Mouse (Mus musculus) layer of hippocampus, adult 2 months (tissue): ENCODE results near the gene Orc2. TPM values are rescaled to one million over a fixed set of nuclear protein-coding genes. Genes with fewer than 3 reads are reported as not detected.

Experiments used
- DNase-seq, 2 experiments: peaks; one replicate each; pipeline ENCODE4 v3.0.0; 2022; ENCODE audit warnings: low spot score in 2 of 2
- H3K27ac ChIP-seq: fragments of 200-600 bp; 2 replicates; pipeline ENCODE4 v1.8.1; 2022
- H3K4me3 ChIP-seq: fragments of 200-600 bp; 2 replicates; pipeline ENCODE4 v1.8.1; 2022; ENCODE audit warnings: mild to moderate bottlenecking
- CTCF ChIP-seq: fragments of 200-600 bp; conservative IDR thresholded peaks from 2 replicates; pipeline ENCODE4 v1.8.1; 2022; ENCODE audit warnings: antibody characterized with exemption, mild to moderate bottlenecking, moderate library complexity
- long read RNA-seq, 2 experiments: library from polyadenylated mRNA; stranded (forward); transcript quantifications; one replicate each; pipeline ENCODE4 v2.0.0; 2021; ENCODE audit warnings: borderline mapping rate in 2 of 2
- total RNA-seq, 2 experiments: library from RNA; stranded (reverse); gene quantifications; 2 replicates each; pipeline ENCODE4 v1.2.3; 2021

The Orc2 gene
- total RNA-seq = 10 to 100 TPM; 24.7 to 27.9 TPM
- long read RNA-seq, experiment 1, transcript Orc2-201 (18 exons, 3,561 nt) = major isoform, 15 of 24 reads
- long read RNA-seq, experiment 1, partial matches to known transcripts = 3 of 24 reads
- long read RNA-seq, experiment 1, other reads (novel, unspliced or antisense) = 6 of 24 reads
- long read RNA-seq, experiment 2, transcript Orc2-201 (18 exons, 3,561 nt) = major isoform, 11 of 21 reads
- long read RNA-seq, experiment 2, partial matches to known transcripts = 1 of 21 reads
- long read RNA-seq, experiment 2, other reads (novel, unspliced or antisense) = 9 of 21 reads

GRCm38 (mm10) chr1:58504577-58505254, at the start of gene Orc2:
Orc2 (minus strand) TSS chr1:58505109.
- TF ChIP-seq CTCF = no peak; the same call in 1 of the 2 replicates
- Histone ChIP-seq H3K4me3 (peak within 1 kb of the TSS; percentile 88), H3K27ac (peak within 1 kb of the TSS; percentile 80)
- peak; percentile 91 to 96 for DNase-seq

- no peak for TF ChIP-seq CTCF
- no peak overlapping the region for H3K27ac ChIP-seq
- H3K4me3 ChIP-seq = no peak overlapping the region
- DNase-seq = no peak
Measured at GRCm38 (mm10) chr1:58541386-58541785, 36.5 kb upstream of the Orc2 start.

- DNase-seq = no peak
- no peak overlapping the region for H3K27ac ChIP-seq
- TF ChIP-seq CTCF = no peak
- no peak overlapping the region for H3K4me3 ChIP-seq
Measured at GRCm38 (mm10) chr1:58507249-58507648, 2.3 kb upstream of the Orc2 start.

- Histone ChIP-seq H3K4me3 (peak overlapping the region; percentile 88), H3K27ac (peak overlapping the region; percentile 80)
- TF ChIP-seq CTCF = no peak
- DNase-seq = no peak
Measured at GRCm38 (mm10) chr1:58503793-58504370, 1.0 kb downstream of the Orc2 start.

- Histone ChIP-seq H3K27ac (no peak overlapping the region), H3K4me3 (no peak overlapping the region)
- TF ChIP-seq CTCF = no peak
- no peak for DNase-seq
Measured at GRCm38 (mm10) chr1:58503134-58503533, 1.8 kb downstream of the Orc2 start.

- no peak for DNase-seq
- Histone ChIP-seq H3K4me3 (no peak overlapping the region), H3K27ac (no peak overlapping the region)
- peak; percentile 53 for TF ChIP-seq CTCF
Measured at GRCm38 (mm10) chr1:58498758-58499157, 6.2 kb downstream of the Orc2 start.

- H3K27ac ChIP-seq = no peak overlapping the region
- H3K4me3 ChIP-seq = no peak overlapping the region
- no peak for DNase-seq
- no peak for TF ChIP-seq CTCF
Measured at GRCm38 (mm10) chr1:58497678-58498077, 7.2 kb downstream of the Orc2 start.

GRCm38 (mm10) chr1:58495603-58496002, 9.3 kb downstream of the Orc2 start:
- no peak for TF ChIP-seq CTCF
- Histone ChIP-seq H3K27ac (no peak overlapping the region), H3K4me3 (no peak overlapping the region)
- DNase-seq = no peak

GRCm38 (mm10) chr1:58482647-58483046, 22.3 kb downstream of the Orc2 start:
- no peak for TF ChIP-seq CTCF
- no peak overlapping the region for H3K4me3 ChIP-seq
- no peak for DNase-seq
- H3K27ac ChIP-seq = no peak overlapping the region

GRCm38 (mm10) chr1:58475662-58476061, 29.2 kb downstream of the Orc2 start:
- H3K27ac ChIP-seq = no peak overlapping the region
- H3K4me3 ChIP-seq = no peak overlapping the region
- no peak for TF ChIP-seq CTCF
- DNase-seq = no peak

GRCm38 (mm10) chr1:58465561-58465960, 39.3 kb downstream of the Orc2 start:
- DNase-seq = no peak
- Histone ChIP-seq H3K4me3 (no peak overlapping the region), H3K27ac (peak overlapping the region; percentile 54; the same call in 1 of the 2 replicates)
- TF ChIP-seq CTCF = no peak

- Histone ChIP-seq H3K4me3 (no peak overlapping the region), H3K27ac (peak overlapping the region; percentile 54; the same call in 1 of the 2 replicates)
- TF ChIP-seq CTCF = no peak
- no peak for DNase-seq
Measured at GRCm38 (mm10) chr1:58465042-58465441, 39.9 kb downstream of the Orc2 start.

GRCm38 (mm10) chr1:58463935-58464334, 41.0 kb downstream of the Orc2 start:
- no peak overlapping the region for H3K4me3 ChIP-seq
- DNase-seq = no peak
- H3K27ac ChIP-seq = peak overlapping the region; percentile 54; the same call in 1 of the 2 replicates
- TF ChIP-seq CTCF = no peak

GRCm38 (mm10) chr1:58460566-58460965, 44.3 kb downstream of the Orc2 start:
- TF ChIP-seq CTCF = no peak
- no peak overlapping the region for H3K27ac ChIP-seq

More at GRCm38 (mm10) chr1:58460566-58460965, 44.3 kb downstream of the Orc2 start:
- no peak for DNase-seq
- H3K4me3 ChIP-seq = no peak overlapping the region
